ENCODE assay signal across 32 mouse cellular contexts in genomic region chr8:121973906-121974305, GRCm38 (mm10). TPM values are rescaled to one million over a fixed set of nuclear protein-coding genes. Genes with fewer than 3 reads are reported as not detected.
DNase-seq lines count a peak whose midpoint lies in the region; ATAC-seq lines count a peak whose summit lies in the region.
"Had no signal": no experiment of that assay in that cellular context is flagged by ENCODE, and none has a peak within 500 bp of the region (broad histone marks: within the 10 kb centered on the region; RNA-seq: fewer than 3 reads in every experiment).

No protein-coding gene starts in this region.

- peaks cover 15% of the 10 kb centered on the region for H3K4me1 ChIP-seq in forebrain, embryonic 12.5 days
- H3K4me1 ChIP-seq: embryonic facial prominence, embryonic 12.5 days had no signal

- no peak overlapping the region for H3K9ac ChIP-seq in forebrain, embryonic 12.5 days
- H3K9ac ChIP-seq: embryonic facial prominence, embryonic 12.5 days; embryonic facial prominence, embryonic 15.5 days; forebrain, embryonic 13.5 days; heart, embryonic 13.5 days; hindbrain, embryonic 14.5 days had no signal

- H3K4me3 ChIP-seq in forebrain, embryonic 12.5 days (replicated peaks), result no peak overlapping the region
- H3K4me3 ChIP-seq: embryonic facial prominence, embryonic 12.5 days; embryonic facial prominence, embryonic 15.5 days; erythroblast, embryonic 14.5 days; forebrain, embryonic 13.5 days; heart, adult 2 months; heart, embryonic 10.5 days; heart, embryonic 13.5 days; hindbrain, embryonic 10.5 days had no signal

- ATAC-seq in frontal cortex, adult (ENCODE audit: low TSS enrichment), result peak; percentile 72
- ATAC-seq in erythroblast, adult 5-6 weeks (replicated peaks; ENCODE audit: low FRiP score, poor library complexity, severe bottlenecking), result 0 out of 2 replicates have a peak, but pooled peaks have one; percentile 50
- ATAC-seq in megakaryocyte-erythroid progenitor cell, adult 5-6 weeks (replicated peaks; ENCODE audit: low FRiP score, low TSS enrichment, poor library complexity, severe bottlenecking), result 0 out of 2 replicates have a peak, but pooled peaks have one; percentile 25
- no peak for ATAC-seq in forebrain, embryonic 12.5 days (ENCODE audit: low FRiP score)
- ATAC-seq: forebrain, embryonic 13.5 days; forebrain, embryonic 16.5 days; hindbrain, postnatal 0 days; inflammation-experienced regulatory T-cells, adult 6 months; intestine, embryonic 16.5 days; Patski had no signal

- H3K27me3 ChIP-seq in forebrain, embryonic 12.5 days, result no peaks in the 10 kb centered on the region
- H3K27me3 ChIP-seq: embryonic facial prominence, embryonic 12.5 days; embryonic facial prominence, embryonic 15.5 days; forebrain, embryonic 13.5 days; heart, embryonic 13.5 days; Patski had no signal

- DNase-seq in frontal cortex, postnatal 10 days (ENCODE audit: low spot score in 2 of 2), result no peak
- no peak for DNase-seq in heart, postnatal 25 days (ENCODE audit: low spot score)
- DNase-seq: adrenal gland, adult 2 months; adrenal gland, postnatal 14 days; cerebellum, adult 18-20 months; cerebellum, adult 9-10 months; cerebellum, postnatal 14 days; gastrocnemius, postnatal 25 days; heart, adult 2 months; heart, postnatal 14 days; kidney, adult 18-20 months had no signal

- no peaks in the 10 kb centered on the region for H3K9me3 ChIP-seq in forebrain, embryonic 12.5 days
- H3K9me3 ChIP-seq: embryonic facial prominence, embryonic 12.5 days; embryonic facial prominence, embryonic 15.5 days; forebrain, embryonic 13.5 days; G1E; heart, embryonic 10.5 days; heart, embryonic 13.5 days; hindbrain, embryonic 10.5 days had no signal

- WGBS in forebrain, embryonic 12.5 days, result 92% methylated on average over 28 of the region's 28 CpGs

- intact Hi-C loops in heart, postnatal 25 days (cut with DNase I), result loop anchor here (10.0 kb wide), 1 partner anchor 361 kb away; no protein-coding TSS in a partner anchor

- H3K27ac ChIP-seq in forebrain, embryonic 12.5 days, result no peak overlapping the region
- H3K27ac ChIP-seq: embryonic facial prominence, embryonic 12.5 days; embryonic facial prominence, embryonic 15.5 days; forebrain, embryonic 13.5 days; heart, adult 2 months; heart, embryonic 10.5 days; heart, embryonic 13.5 days; hindbrain, embryonic 10.5 days; hindbrain, embryonic 14.5 days; hindbrain, postnatal 0 days had no signal

- H3K4me2 ChIP-seq in forebrain, embryonic 12.5 days, result no peak overlapping the region
- H3K4me2 ChIP-seq: embryonic facial prominence, embryonic 12.5 days; embryonic facial prominence, embryonic 15.5 days; forebrain, embryonic 13.5 days; heart, embryonic 13.5 days; hindbrain, embryonic 14.5 days had no signal

- peaks cover 48% of the 10 kb centered on the region for H3K36me3 ChIP-seq in forebrain, embryonic 12.5 days (replicated peaks)

RNA-seq across cellular contexts. Expression of gene Banp, which starts 24.4 kb away (rescaled TPM):
- total RNA-seq in erythroblast, adult 5-6 weeks (2015; ENCODE audit: low replicate concordance), result 6.1 and 25.0 TPM in 2 replicates
- total RNA-seq in erythroblast, adult 5-6 weeks (2017; ENCODE audit: low replicate concordance), result 20.4 and 45.8 TPM in 2 replicates
- 18.4 and 22.9 TPM in 2 replicates for total RNA-seq in megakaryocyte-erythroid progenitor cell, adult 5-6 weeks (2014; fragmentation: Nextera tagmentation)
- 10.8 and 17.3 TPM in 2 replicates for total RNA-seq in megakaryocyte-erythroid progenitor cell, adult 5-6 weeks (2017)
- total RNA-seq in heart, postnatal 25 days (2021), result 10 to 100 TPM; 15.0 to 26.5 TPM
- 49.1 and 65.9 TPM in 2 replicates for polyA plus RNA-seq in forebrain, embryonic 12.5 days (2016; fragmentation: Nextera tagmentation; extraction: Ambion mirVana)

RNA-seq across cellular contexts. Expression of gene Car5a, which starts 29.2 kb away (rescaled TPM):
- not detected in 2 replicates for total RNA-seq in erythroblast, adult 5-6 weeks (2015; ENCODE audit: low replicate concordance)
- not detected in 2 replicates for total RNA-seq in erythroblast, adult 5-6 weeks (2017; ENCODE audit: low replicate concordance)
- not detected in 2 replicates for total RNA-seq in megakaryocyte-erythroid progenitor cell, adult 5-6 weeks (2014; fragmentation: Nextera tagmentation)
- not detected in 2 replicates for total RNA-seq in megakaryocyte-erythroid progenitor cell, adult 5-6 weeks (2017)
- total RNA-seq in heart, postnatal 25 days (2021), result not detected
- polyA plus RNA-seq in forebrain, embryonic 12.5 days (2016; fragmentation: Nextera tagmentation; extraction: Ambion mirVana), result 0.31 TPM in 1 of 2 replicates, not detected in the other
- total RNA-seq: gastrocnemius, adult 8-10 months; gastrocnemius, postnatal 25 days; heart, adult 2 months; heart, postnatal 14 days had no signal
- polyA plus RNA-seq: embryonic facial prominence, embryonic 12.5 days; forebrain, embryonic 13.5 days; gonadal fat pad, adult 2 months; heart, adult 2 months; heart, embryonic 10.5 days; heart, embryonic 16.5 days; hindbrain, embryonic 14.5 days; inflammation-experienced regulatory T-cells, adult 6 months; Patski had no signal
